Mouse (Mus musculus): Measurements from ENCODE around the gene Lad1. TPM values are rescaled to one million over a fixed set of nuclear protein-coding genes. Genes with fewer than 3 reads are reported as not detected.

Lad1 gene
- polyA plus RNA-seq, 1 experiment from 2014 or later: 208 TPM

GRCm38 (mm10) chr1:135872991-135873390 is 54.6 kb downstream of the Lad1 start:
- H3K9me3 ChIP-seq (ENCODE audit: control insufficient read depth): no peaks in the 10 kb centered on the region
- H3K36me3 ChIP-seq (ENCODE audit: control insufficient read depth, insufficient read depth): no peaks in the 10 kb centered on the region
- no peaks in the 10 kb centered on the region for H3K27me3 ChIP-seq (replicated peaks; ENCODE audit: control insufficient read depth, insufficient read depth, low read length)
- no peak overlapping the region for H3K4me3 ChIP-seq (ENCODE audit: low read depth, low read length)
- 78% methylated on average over 4 of the region's 4 CpGs for WGBS
- TF ChIP-seq CTCF (IDR thresholded peaks at IDR 0.05; ENCODE audit: low read depth): no peak
- no peak overlapping the region for H3K27ac ChIP-seq (ENCODE audit: low read depth, low read length)
- no peak overlapping the region for H3K9ac ChIP-seq (ENCODE audit: low read depth, low read length)
- ATAC-seq: no peak
- no peaks in the 10 kb centered on the region for H3K4me1 ChIP-seq (replicated peaks; ENCODE audit: control insufficient read depth, insufficient read depth, low read length)
- H3K4me2 ChIP-seq (replicated peaks; ENCODE audit: low read depth): no peak overlapping the region

- Histone ChIP-seq H3K27me3 (replicated peaks; ENCODE audit: control insufficient read depth, insufficient read depth, low read length) (no peaks in the 10 kb centered on the region), H3K36me3 (ENCODE audit: control insufficient read depth, insufficient read depth) (no peaks in the 10 kb centered on the region), H3K4me3 (ENCODE audit: low read depth, low read length) (no peak overlapping the region), H3K9me3 (ENCODE audit: control insufficient read depth) (no peaks in the 10 kb centered on the region), H3K9ac (ENCODE audit: low read depth, low read length) (no peak overlapping the region), H3K4me2 (replicated peaks; ENCODE audit: low read depth) (no peak overlapping the region), H3K27ac (ENCODE audit: low read depth, low read length) (no peak overlapping the region), H3K4me1 (replicated peaks; ENCODE audit: control insufficient read depth, insufficient read depth, low read length) (no peaks in the 10 kb centered on the region)
- no peak for TF ChIP-seq CTCF (IDR thresholded peaks at IDR 0.05; ENCODE audit: low read depth)
- ATAC-seq: peak; percentile 45; the same call in 1 of the 2 replicates
- 22% methylated on average over 2 of the region's 2 CpGs for WGBS
Observed at GRCm38 (mm10) chr1:135877248-135877647, 58.9 kb downstream of the Lad1 start.

GRCm38 (mm10) chr1:135882385-135883109 is 64.1 kb downstream of the Lad1 start:
- Histone ChIP-seq H3K36me3 (ENCODE audit: control insufficient read depth, insufficient read depth) (no peaks in the 10 kb centered on the region), H3K27ac (ENCODE audit: low read depth, low read length) (no peak overlapping the region), H3K4me1 (replicated peaks; ENCODE audit: control insufficient read depth, insufficient read depth, low read length) (no peaks in the 10 kb centered on the region), H3K9me3 (ENCODE audit: control insufficient read depth) (no peaks in the 10 kb centered on the region), H3K4me3 (ENCODE audit: low read depth, low read length) (no peak overlapping the region), H3K9ac (ENCODE audit: low read depth, low read length) (no peak overlapping the region), H3K27me3 (replicated peaks; ENCODE audit: control insufficient read depth, insufficient read depth, low read length) (no peaks in the 10 kb centered on the region), H3K4me2 (replicated peaks; ENCODE audit: low read depth) (no peak overlapping the region)
- 68% methylated on average over 10 of the region's 10 CpGs for WGBS
- peak; percentile 91 for TF ChIP-seq CTCF (IDR thresholded peaks at IDR 0.05; ENCODE audit: low read depth)
- no peak for ATAC-seq

Other genes starting within 250 kb of the Lad1 start
- 3.4 and 5.4 TPM in 2 replicates for gene Nav1, start 211.3 kb upstream of the Lad1 start, polyA plus RNA-seq (2015; fragmentation: Nextera tagmentation; extraction: Ambion mirVana)
- 284 and 285 TPM in 2 replicates for gene Csrp1, start 98.5 kb upstream of the Lad1 start, polyA plus RNA-seq (2015; fragmentation: Nextera tagmentation; extraction: Ambion mirVana)
- gene Phlda3, start 52.5 kb upstream of the Lad1 start, polyA plus RNA-seq (2015; fragmentation: Nextera tagmentation; extraction: Ambion mirVana): 22.0 and 22.5 TPM in 2 replicates
- gene Tnni1, start 39.2 kb upstream of the Lad1 start, polyA plus RNA-seq (2015; fragmentation: Nextera tagmentation; extraction: Ambion mirVana): 3.1 and 4.1 TPM in 2 replicates
- 56.8 and 73.9 TPM in 2 replicates for gene Tnnt2, start 17.8 kb downstream of the Lad1 start, polyA plus RNA-seq (2015; fragmentation: Nextera tagmentation; extraction: Ambion mirVana)
- gene Pkp1, start 100.6 kb downstream of the Lad1 start, polyA plus RNA-seq (2015; fragmentation: Nextera tagmentation; extraction: Ambion mirVana): 0.03 and 0.07 TPM in 2 replicates
- 0.03 and 0.09 TPM in 2 replicates for gene Igfn1, start 187.7 kb downstream of the Lad1 start, polyA plus RNA-seq (2015; fragmentation: Nextera tagmentation; extraction: Ambion mirVana)
- 212 and 237 TPM in 2 replicates for gene Tmem9, start 189.6 kb downstream of the Lad1 start, polyA plus RNA-seq (2015; fragmentation: Nextera tagmentation; extraction: Ambion mirVana)
- not detected in 2 replicates for gene Ascl5, start 232.2 kb downstream of the Lad1 start, polyA plus RNA-seq (2015; fragmentation: Nextera tagmentation; extraction: Ambion mirVana)
- gene Cacna1s, start 234.2 kb downstream of the Lad1 start, polyA plus RNA-seq (2015; fragmentation: Nextera tagmentation; extraction: Ambion mirVana): 0.08 and 0.22 TPM in 2 replicates